In genomic region chr1:179061759-179062168, GRCm38 (mm10) we compare ENCODE assay signal across 8 mouse cellular contexts.
A peak's percentile ranks its signal among the peaks of the same experiment; 100 is the strongest.
DNase-seq lines count a peak whose midpoint lies in the region; ATAC-seq lines count a peak whose summit lies in the region.

No protein-coding gene starts in this region.

- ATAC-seq in embryonic facial prominence, embryonic 12.5 days (ENCODE audit: insufficient number of reproducible peaks, insufficient read depth, low FRiP score, low TSS enrichment), result no peak
- ATAC-seq in heart, embryonic 15.5 days (replicated peaks; ENCODE audit: insufficient number of reproducible peaks, insufficient read depth, low FRiP score, low read depth), result peak; percentile 86
- peak; percentile 70 for ATAC-seq in stomach, embryonic 14.5 days (ENCODE audit: insufficient number of reproducible peaks, insufficient read depth, low FRiP score, low read depth)

- H3K9ac ChIP-seq in embryonic facial prominence, embryonic 12.5 days, result no peak overlapping the region
- H3K9ac ChIP-seq in heart, embryonic 15.5 days, result no peak overlapping the region
- no peak overlapping the region for H3K9ac ChIP-seq in stomach, embryonic 14.5 days (replicated peaks; ENCODE audit: low read depth, low read length)

- peaks cover 64% of the 10 kb centered on the region for H3K4me1 ChIP-seq in embryonic facial prominence, embryonic 12.5 days
- peaks cover 40% of the 10 kb centered on the region for H3K4me1 ChIP-seq in heart, embryonic 15.5 days (replicated peaks)
- H3K4me1 ChIP-seq in stomach, embryonic 14.5 days (ENCODE audit: control insufficient read depth, insufficient read depth, low read length), result peaks cover 43% of the 10 kb centered on the region

- WGBS in embryonic facial prominence, embryonic 12.5 days, result 12% methylated on average over 9 of the region's 9 CpGs
- 3% methylated on average over 9 of the region's 9 CpGs for WGBS in heart, embryonic 15.5 days
- 13% methylated on average over 9 of the region's 9 CpGs for WGBS in stomach, embryonic 14.5 days

- no peak overlapping the region for H3K4me2 ChIP-seq in embryonic facial prominence, embryonic 12.5 days (replicated peaks)
- peak overlapping the region; percentile 42 for H3K4me2 ChIP-seq in heart, embryonic 15.5 days
- no peak overlapping the region; the same call in 1 of the 2 replicates for H3K4me2 ChIP-seq in stomach, embryonic 14.5 days (replicated peaks; ENCODE audit: low read depth, low read length)

- peak; percentile 82 for DNase-seq in 3T3-L1 (ENCODE audit: low read depth, low spot score)
- DNase-seq in adrenal gland, adult 2 months, result peak; percentile 83
- peak; percentile 79 to 83 for DNase-seq in kidney, postnatal 25 days
- DNase-seq in lung, postnatal 36 days, result peak; percentile 91
- no peak for DNase-seq in thymus, postnatal 10 days (ENCODE audit: low spot score in 2 of 2)

- no peaks in the 10 kb centered on the region for H3K36me3 ChIP-seq in embryonic facial prominence, embryonic 12.5 days
- H3K36me3 ChIP-seq in heart, embryonic 15.5 days, result no peaks in the 10 kb centered on the region
- H3K36me3 ChIP-seq in stomach, embryonic 14.5 days (ENCODE audit: control insufficient read depth, insufficient read depth, low read length), result no peaks in the 10 kb centered on the region

- no peaks in the 10 kb centered on the region for H3K27me3 ChIP-seq in embryonic facial prominence, embryonic 12.5 days
- H3K27me3 ChIP-seq in heart, embryonic 15.5 days, result no peaks in the 10 kb centered on the region
- H3K27me3 ChIP-seq in stomach, embryonic 14.5 days (ENCODE audit: control insufficient read depth, insufficient read depth, low read length), result no peaks in the 10 kb centered on the region

- H3K4me3 ChIP-seq in embryonic facial prominence, embryonic 12.5 days, result no peak overlapping the region
- H3K4me3 ChIP-seq in heart, embryonic 15.5 days, result no peak overlapping the region
- no peak overlapping the region for H3K4me3 ChIP-seq in stomach, embryonic 14.5 days (ENCODE audit: low read depth, low read length)

- no peaks in the 10 kb centered on the region for H3K9me3 ChIP-seq in embryonic facial prominence, embryonic 12.5 days
- no peaks in the 10 kb centered on the region for H3K9me3 ChIP-seq in heart, embryonic 15.5 days (replicated peaks)
- no peaks in the 10 kb centered on the region for H3K9me3 ChIP-seq in stomach, embryonic 14.5 days (ENCODE audit: control insufficient read depth, low read depth, low read length)

- peak overlapping the region; percentile 90 for H3K27ac ChIP-seq in embryonic facial prominence, embryonic 12.5 days
- H3K27ac ChIP-seq in heart, embryonic 15.5 days, result peak overlapping the region; percentile 82
- H3K27ac ChIP-seq in stomach, embryonic 14.5 days (ENCODE audit: low read length), result peak overlapping the region; percentile 95

Comparison
In these comparisons a context has a peak if more than half of its experiments do, and no peak if none do; other contexts are left out.
1. DNase-seq: peak in 3T3-L1 (single experiment), adrenal gland, adult 2 months (single experiment), kidney, postnatal 25 days (2 of 2) and lung, postnatal 36 days (single experiment); none in thymus, postnatal 10 days (0 of 2).
2. Peak in every context shown above with its lines, with median percentiles within 50 percentile points of each other: H3K27ac ChIP-seq.